Mouse (Mus musculus) heart, embryonic 10.5 days (tissue): ENCODE measurements around the gene Nudt15. TPM values are rescaled to one million over a fixed set of nuclear protein-coding genes. Genes with fewer than 3 reads are reported as not detected.
A peak's percentile ranks its signal among the peaks of the same experiment; 100 is the strongest.
"Not testable (repeated sequence)": the region's sequence is repeated elsewhere in the genome, so short reads cannot be mapped to it uniquely, and the experiment has no call there.

Experiments used
- DNase-seq: peaks from one replicate; pipeline ENCODE4 v3.0.0-alpha.2; 2017; ENCODE audit warnings: low spot score
- H3K27ac ChIP-seq: fragments of 300-500 bp; sonication (generic); 2 replicates; pipeline ENCODE4 v1.5.1; 2016; ENCODE audit warnings: mild to moderate bottlenecking
- H3K27me3 ChIP-seq: fragments of 300-500 bp; sonication (generic); 2 replicates; pipeline ENCODE4 v1.6.1; 2016; ENCODE audit warnings: mild to moderate bottlenecking; ENCODE audit not compliant: poor library complexity, insufficient read depth, severe bottlenecking
- H3K36me3 ChIP-seq: fragments of 300-500 bp; sonication (generic); 2 replicates; pipeline ENCODE4 v1.6.1; 2016; ENCODE audit warnings: mild to moderate bottlenecking, moderate library complexity
- H3K4me1 ChIP-seq: fragments of 300-500 bp; sonication (generic); 2 replicates; pipeline ENCODE4 v1.6.1; 2016; ENCODE audit warnings: mild to moderate bottlenecking
- H3K4me3 ChIP-seq: fragments of 300-500 bp; sonication (generic); 2 replicates; pipeline ENCODE4 v1.5.1; 2016; ENCODE audit warnings: mild to moderate bottlenecking, moderate library complexity
- H3K9me3 ChIP-seq: fragments of 300-500 bp; sonication (generic); 2 replicates; pipeline ENCODE4 v1.6.1; 2016; ENCODE audit warnings: mild to moderate bottlenecking, moderate library complexity
- WGBS: fragments of 180-500 bp; shearing (Covaris S2); methylation state at CpG from one replicate; pipeline ENCODE4 v1.1.7; 2016; 5-methylcytosine and 5-hydroxymethylcytosine counted together
- polyA plus RNA-seq: library from polyadenylated mRNA; unstranded; fragments of >200 nt; fragmentation: Nextera tagmentation; extraction: Ambion mirVana; gene quantifications from 2 replicates; pipeline ENCODE4 v1.2.1, GENCODE M21; 2016

The Nudt15 gene
- polyA plus RNA-seq, 1 experiment from 2014 or later: 4.9 TPM

DNA sequence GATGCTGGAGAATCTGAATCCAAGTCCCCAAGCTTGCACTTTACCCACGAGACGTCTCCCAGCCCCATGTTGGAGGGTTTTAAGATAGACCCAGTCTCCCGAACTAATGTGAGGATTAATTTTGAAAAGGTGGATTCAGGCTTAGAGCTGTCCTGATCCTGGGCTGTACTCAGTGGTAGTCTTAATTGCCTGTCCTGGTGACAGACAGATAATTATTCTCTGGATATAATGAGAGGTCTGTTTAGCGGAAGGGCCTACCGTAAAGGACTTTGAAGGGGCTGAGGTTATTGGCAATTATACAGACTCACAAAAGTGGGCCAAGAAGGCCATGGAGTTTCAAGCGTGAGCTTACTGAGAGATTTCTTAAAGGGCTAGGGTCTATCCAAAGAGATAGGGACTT is 4.3 kb downstream of the Nudt15 start:
- Histone ChIP-seq H3K4me1 (no peaks in the 10 kb centered on the region), H3K9me3 (no peaks in the 10 kb centered on the region), H3K4me3 (no peak overlapping the region), H3K36me3 (no peaks in the 10 kb centered on the region), H3K27me3 (no peaks in the 10 kb centered on the region), H3K27ac (no peak overlapping the region)
- no peak for DNase-seq
- WGBS: 77% methylated on average over 6 of the region's 6 CpGs

DNA sequence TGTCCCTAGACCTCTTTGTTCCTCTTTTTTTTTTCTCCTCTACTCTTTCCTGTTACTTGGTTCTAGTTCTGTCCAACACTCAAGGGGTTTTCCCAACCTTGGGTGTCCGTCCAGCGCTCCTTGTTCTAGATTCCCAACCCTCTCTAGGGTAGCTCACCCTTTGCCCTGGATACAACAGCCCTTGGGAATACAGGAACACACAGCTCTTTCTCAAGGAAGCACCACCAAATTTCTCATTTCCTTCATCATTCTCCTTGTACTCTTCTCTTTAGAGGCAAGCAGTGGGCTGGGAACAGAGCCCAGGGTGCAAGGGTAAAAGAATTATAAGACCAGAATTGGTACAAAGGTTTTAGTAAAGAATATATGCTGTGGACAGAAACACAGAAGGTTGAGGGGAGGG is 12.4 kb downstream of the Nudt15 start:
- H3K4me1 ChIP-seq: no peaks in the 10 kb centered on the region
- no peaks in the 10 kb centered on the region for H3K36me3 ChIP-seq
- DNase-seq: no peak
- H3K4me3 ChIP-seq: no peak overlapping the region
- H3K27ac ChIP-seq: no peak overlapping the region
- peaks cover 5% of the 10 kb centered on the region; the same call in 1 of the 2 replicates for H3K27me3 ChIP-seq
- WGBS: 81% methylated on average over 2 of the region's 2 CpGs
- H3K9me3 ChIP-seq: no peaks in the 10 kb centered on the region

DNA sequence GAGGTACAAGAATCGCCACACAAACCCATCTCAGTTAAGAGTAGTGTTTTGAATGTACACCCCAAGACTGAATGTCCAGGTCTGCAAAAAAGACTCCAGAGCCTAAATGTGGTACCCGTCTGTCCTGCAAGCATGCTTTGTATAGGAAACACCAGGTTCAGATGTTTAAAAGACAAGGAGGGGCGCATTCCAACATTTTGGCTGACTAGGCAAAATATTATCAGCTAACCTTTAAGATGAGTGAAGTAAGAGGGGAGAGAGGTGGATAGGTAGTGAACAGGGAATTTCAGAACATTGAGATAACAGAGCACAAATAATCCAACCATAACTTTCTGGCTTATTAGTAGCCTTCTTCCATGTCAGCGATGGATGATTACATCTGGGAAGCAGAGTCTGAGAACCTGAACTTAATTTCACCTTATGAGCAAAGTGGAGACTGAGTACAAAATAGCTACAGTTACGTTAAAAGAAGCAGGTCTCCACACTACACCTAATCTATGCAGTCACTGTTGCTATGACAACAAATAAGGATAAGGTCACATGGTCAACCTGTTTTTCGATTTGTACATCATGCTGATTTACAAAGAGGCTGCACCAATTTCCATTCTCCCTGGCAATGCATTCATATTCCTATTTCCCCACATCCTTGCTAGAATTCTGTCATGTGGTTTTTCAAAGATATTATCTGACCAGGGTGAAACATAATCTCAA is 14.1 kb downstream of the Nudt15 start:
- H3K27ac ChIP-seq: no peak overlapping the region
- 67% methylated on average over 6 of the region's 6 CpGs for WGBS
- no peak for DNase-seq

GRCm38 (mm10) chr14:73528661-73529060 is 19.4 kb downstream of the Nudt15 start:
- whole genome bisulfite sequencing: 79% methylated on average over 3 of the region's 3 CpGs
- not testable (repeated sequence) for DNase-seq, H3K4me1 ChIP-seq, H3K27ac ChIP-seq, H3K27me3 ChIP-seq, H3K9me3 ChIP-seq, H3K36me3 ChIP-seq, H3K4me3 ChIP-seq

More for the DNA sequence above, 14.1 kb downstream of the Nudt15 start:
- Histone ChIP-seq H3K9me3 (no peaks in the 10 kb centered on the region), H3K4me1 (no peaks in the 10 kb centered on the region), H3K36me3 (no peaks in the 10 kb centered on the region), H3K27me3 (peaks cover 5% of the 10 kb centered on the region; the same call in 1 of the 2 replicates), H3K4me3 (no peak overlapping the region)

GRCm38 (mm10) chr14:73524766-73525448 is 23.1 kb downstream of the Nudt15 start, which contains the start of gene Sucla2:
TSS of gene Sucla2 (plus strand) at chr14:73525319.
- WGBS: under 1% methylated on average over 41 of the region's 41 CpGs
- H3K4me1 ChIP-seq: no peaks in the 10 kb centered on the region

GRCm38 (mm10) chr14:73524136-73524535 is 23.9 kb downstream of the Nudt15 start:
- Histone ChIP-seq H3K4me1 (no peaks in the 10 kb centered on the region), H3K4me3 (peak overlapping the region; percentile 60), H3K27ac (no peak overlapping the region), H3K36me3 (no peaks in the 10 kb centered on the region; the same call in 1 of the 2 replicates), H3K27me3 (no peaks in the 10 kb centered on the region), H3K9me3 (no peaks in the 10 kb centered on the region)
- DNase-seq: no peak
- 73% methylated on average over 3 of the region's 3 CpGs for WGBS

More at GRCm38 (mm10) chr14:73524766-73525448, 23.1 kb downstream of the Nudt15 start, which contains the start of gene Sucla2:
- H3K27ac ChIP-seq: peak within 1 kb of the TSS; percentile 91
- H3K36me3 ChIP-seq: no peaks in the 10 kb centered on the region; the same call in 1 of the 2 replicates
- peak; percentile 96 for DNase-seq
- no peaks in the 10 kb centered on the region for H3K27me3 ChIP-seq
- no peaks in the 10 kb centered on the region for H3K9me3 ChIP-seq
- H3K4me3 ChIP-seq: peak within 1 kb of the TSS; percentile 60

GRCm38 (mm10) chr14:73509765-73510423 is 38.1 kb downstream of the Nudt15 start, which contains the start of gene Med4:
TSS of gene Med4 (plus strand) at chr14:73510025.
- peak; percentile 97 for DNase-seq
- Histone ChIP-seq H3K9me3 (no peaks in the 10 kb centered on the region), H3K27ac (peak within 1 kb of the TSS; percentile 90), H3K4me3 (peak within 1 kb of the TSS; percentile 91), H3K36me3 (peaks cover 19% of the 10 kb centered on the region), H3K4me1 (peaks cover 10% of the 10 kb centered on the region), H3K27me3 (no peaks in the 10 kb centered on the region)
- WGBS: under 1% methylated on average over 41 of the region's 41 CpGs

- H3K36me3 ChIP-seq: peaks cover 12% of the 10 kb centered on the region
- H3K4me1 ChIP-seq: peaks cover 10% of the 10 kb centered on the region
- no peak overlapping the region for H3K4me3 ChIP-seq
- WGBS: 85% methylated on average over 6 of the region's 6 CpGs
- H3K27me3 ChIP-seq: no peaks in the 10 kb centered on the region
- DNase-seq: no peak
- no peak overlapping the region for H3K27ac ChIP-seq
- H3K9me3 ChIP-seq: no peaks in the 10 kb centered on the region
These were observed 39.2 kb downstream of the Nudt15 start for GRCm38 (mm10) chr14:73508630-73509395.

GRCm38 (mm10) chr14:73507702-73508376 is 40.2 kb downstream of the Nudt15 start:
- DNase-seq: peak; percentile 54
- peaks cover 12% of the 10 kb centered on the region for H3K4me1 ChIP-seq
- H3K9me3 ChIP-seq: no peaks in the 10 kb centered on the region
- H3K4me3 ChIP-seq: no peak overlapping the region
- WGBS: 49% methylated on average over 11 of the region's 11 CpGs
- H3K27me3 ChIP-seq: no peaks in the 10 kb centered on the region
- H3K27ac ChIP-seq: no peak overlapping the region
- H3K36me3 ChIP-seq: peaks cover 11% of the 10 kb centered on the region

DNA sequence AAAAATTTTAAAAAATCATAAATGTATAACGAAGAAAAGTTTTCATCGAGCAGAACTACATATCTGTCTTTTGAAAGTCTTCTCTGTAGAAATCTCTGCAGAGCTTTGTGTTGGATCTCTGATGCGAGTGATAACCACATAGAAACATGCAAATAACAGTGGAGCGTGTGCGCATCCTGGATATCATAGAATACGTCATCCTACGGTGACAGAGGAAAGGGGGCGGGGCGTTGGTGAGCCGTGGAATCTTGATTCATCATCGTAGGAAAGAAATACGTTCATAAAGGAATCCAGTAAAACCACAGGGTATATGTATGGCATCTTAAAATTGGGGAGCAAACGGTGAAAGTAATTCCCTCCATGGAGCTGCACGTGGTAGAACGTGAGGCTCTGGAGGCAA is 40.8 kb downstream of the Nudt15 start:
- Histone ChIP-seq H3K4me3 (no peak overlapping the region), H3K27ac (no peak overlapping the region), H3K4me1 (peaks cover 13% of the 10 kb centered on the region), H3K27me3 (no peaks in the 10 kb centered on the region), H3K9me3 (no peaks in the 10 kb centered on the region), H3K36me3 (peaks cover 7% of the 10 kb centered on the region)
- DNase-seq: peak; percentile 39
- WGBS: 85% methylated on average over 15 of the region's 15 CpGs

GRCm38 (mm10) chr14:73506283-73506682 is 41.8 kb downstream of the Nudt15 start:
- no peaks in the 10 kb centered on the region for H3K9me3 ChIP-seq
- H3K4me3 ChIP-seq: no peak overlapping the region
- H3K27ac ChIP-seq: no peak overlapping the region
- WGBS: 53% methylated on average over 8 of the region's 8 CpGs
- peaks cover 18% of the 10 kb centered on the region for H3K4me1 ChIP-seq
- H3K27me3 ChIP-seq: no peaks in the 10 kb centered on the region
- no peaks in the 10 kb centered on the region for H3K36me3 ChIP-seq
- DNase-seq: no peak
